In genomic region chr1:160209844-160210243, GRCm38 (mm10) we compare ENCODE assay signal across 12 mouse cellular contexts. TPM values are rescaled to one million over a fixed set of nuclear protein-coding genes. Genes with fewer than 3 reads are reported as not detected.
A peak's percentile ranks its signal among the peaks of the same experiment; 100 is the strongest.
DNase-seq lines count a peak whose midpoint lies in the region; ATAC-seq lines count a peak whose summit lies in the region.
"Had no signal": no experiment of that assay in that cellular context is flagged by ENCODE, and none has a peak within 500 bp of the region (broad histone marks: within the 10 kb centered on the region; RNA-seq: fewer than 3 reads in every experiment).

No protein-coding gene starts in this region.

- no peaks in the 10 kb centered on the region for H3K27me3 ChIP-seq in neural tube, embryonic 12.5 days (replicated peaks)
- no peaks in the 10 kb centered on the region for H3K27me3 ChIP-seq in liver, embryonic 15.5 days

- no peak overlapping the region for H3K4me3 ChIP-seq in neural tube, embryonic 12.5 days
- H3K4me3 ChIP-seq in liver, embryonic 15.5 days (replicated peaks) = no peak overlapping the region

- peaks cover 30% of the 10 kb centered on the region for H3K36me3 ChIP-seq in neural tube, embryonic 12.5 days
- H3K36me3 ChIP-seq in liver, embryonic 15.5 days (replicated peaks) = peaks cover 31% of the 10 kb centered on the region

- H3K9me3 ChIP-seq in neural tube, embryonic 12.5 days = no peaks in the 10 kb centered on the region
- H3K9me3 ChIP-seq in liver, embryonic 15.5 days (replicated peaks) = no peaks in the 10 kb centered on the region

- no peak overlapping the region for H3K9ac ChIP-seq in neural tube, embryonic 12.5 days
- H3K9ac ChIP-seq in liver, embryonic 15.5 days = 0 out of 2 replicates have a peak overlapping the region, but pooled peaks have one; percentile 25

- DNase-seq in embryo, embryonic 10.5 days (ENCODE audit: low spot score) = peak; percentile 10
- no peak for DNase-seq in embryo, embryonic 9.5 days (ENCODE audit: extremely low spot score)
- DNase-seq in neural tube, embryonic 10.5 days (ENCODE audit: extremely low spot score, low spot score) = no peak
- DNase-seq in thymus, postnatal 36 days = no peak
- DNase-seq in adrenal gland, postnatal 36 days = no peak
- DNase-seq in spleen, postnatal 10 days (ENCODE audit: low spot score in 2 of 2) = no peak
- DNase-seq: gastrocnemius, postnatal 14 days; kidney, postnatal 14 days had no signal

- no peak overlapping the region for H3K27ac ChIP-seq in neural tube, embryonic 12.5 days
- no peak overlapping the region for H3K27ac ChIP-seq in liver, embryonic 15.5 days (replicated peaks)

- H3K4me1 ChIP-seq in neural tube, embryonic 12.5 days = peaks cover 13% of the 10 kb centered on the region
- H3K4me1 ChIP-seq in liver, embryonic 15.5 days (replicated peaks) = peaks cover 35% of the 10 kb centered on the region

- 35% methylated on average over 2 of the region's 2 CpGs for WGBS in neural tube, embryonic 12.5 days
- 33% methylated on average over 2 of the region's 2 CpGs for WGBS in liver, embryonic 15.5 days (ENCODE audit: insufficient replicate concordance)

- ATAC-seq in neural tube, embryonic 12.5 days (ENCODE audit: low FRiP score, low read depth) = no peak
- no peak for ATAC-seq in liver, embryonic 15.5 days (ENCODE audit: insufficient read depth)

- H3K4me2 ChIP-seq in neural tube, embryonic 12.5 days (replicated peaks) = peak overlapping the region; percentile 25
- H3K4me2 ChIP-seq in liver, embryonic 15.5 days = peak overlapping the region; percentile 27

RNA-seq across cellular contexts. Expression of gene Cacybp, which starts 2.8 kb away (rescaled TPM):
- 245 and 262 TPM in 2 replicates for polyA plus RNA-seq in neural tube, embryonic 12.5 days (2016; fragmentation: Nextera tagmentation; extraction: Ambion mirVana)
- polyA plus RNA-seq in liver, embryonic 15.5 days (2015; fragmentation: Nextera tagmentation; extraction: Ambion mirVana) = 98.4 and 117 TPM in 2 replicates
- total RNA-seq in adrenal gland, postnatal 36 days (2021) = 100 to 1,000 TPM in 1 of 2 experiments, 10 to 100 TPM in 1; 89.7 to 126 TPM

RNA-seq across cellular contexts. Expression of gene Mrps14, which starts 14.8 kb away (rescaled TPM):
- 177 and 199 TPM in 2 replicates for polyA plus RNA-seq in neural tube, embryonic 12.5 days (2016; fragmentation: Nextera tagmentation; extraction: Ambion mirVana)
- polyA plus RNA-seq in liver, embryonic 15.5 days (2015; fragmentation: Nextera tagmentation; extraction: Ambion mirVana) = 145 and 174 TPM in 2 replicates
- total RNA-seq in adrenal gland, postnatal 36 days (2021) = 100 to 1,000 TPM in 1 of 2 experiments, 10 to 100 TPM in 1; 99.1 to 112 TPM

RNA-seq across cellular contexts. Expression of gene Tnn, which starts 56.5 kb away (rescaled TPM):
- polyA plus RNA-seq in neural tube, embryonic 12.5 days (2016; fragmentation: Nextera tagmentation; extraction: Ambion mirVana) = 0.15 and 0.19 TPM in 2 replicates
- polyA plus RNA-seq in liver, embryonic 15.5 days (2015; fragmentation: Nextera tagmentation; extraction: Ambion mirVana) = 0.07 and 0.10 TPM in 2 replicates
- total RNA-seq in adrenal gland, postnatal 36 days (2021) = under 1 TPM; 0.10 to 0.20 TPM
- total RNA-seq: common myeloid progenitor, adult 5-6 weeks; liver, adult 2 months had no signal
- polyA plus RNA-seq: liver, adult 2 months had no signal
